Mouse (Mus musculus) intestine, embryonic 16.5 days (tissue): ENCODE results near the gene Ddo. TPM values are rescaled to one million over a fixed set of nuclear protein-coding genes. Genes with fewer than 3 reads are reported as not detected.

Experiments used
- ATAC-seq: fragments of 200-750 bp; cut with Nextera tagmentation; 2 replicates; pipeline ENCODE4 v1.8.0; 2017; ENCODE audit warnings: moderate TSS enrichment, moderate library complexity
- H3K27ac ChIP-seq: fragments of 300-500 bp; sonication (generic); 2 replicates; pipeline ENCODE4 v1.5.1; 2014; ENCODE audit warnings: mild to moderate bottlenecking, low read length
- H3K27me3 ChIP-seq: fragments of 300-500 bp; sonication (generic); replicated peaks from 2 replicates; pipeline ENCODE4 v1.6.1; 2014; ENCODE audit warnings: low read length, control low read depth, mixed read lengths; ENCODE audit not compliant: control insufficient read depth, insufficient read depth
- H3K36me3 ChIP-seq: fragments of 300-500 bp; sonication (generic); 2 replicates; pipeline ENCODE4 v1.6.1; 2014; ENCODE audit warnings: low read length, control low read depth; ENCODE audit not compliant: control insufficient read depth, insufficient read depth
- H3K4me1 ChIP-seq: fragments of 300-500 bp; sonication (generic); 2 replicates; pipeline ENCODE4 v1.6.1; 2014; ENCODE audit warnings: low read length, control low read depth, mixed read lengths; ENCODE audit not compliant: control insufficient read depth, insufficient read depth
- H3K4me2 ChIP-seq: fragments of 300-500 bp; sonication (generic); 2 replicates; pipeline ENCODE4 v1.6.1; 2014; ENCODE audit warnings: low read depth, low read length, control low read depth
- H3K4me3 ChIP-seq: fragments of 300-500 bp; sonication (generic); 2 replicates; pipeline ENCODE4 v1.5.1; 2014; ENCODE audit warnings: mild to moderate bottlenecking, low read length
- H3K9ac ChIP-seq: fragments of 300-500 bp; sonication (generic); 2 replicates; pipeline ENCODE4 v1.6.1; 2014; ENCODE audit warnings: low read depth, low read length
- H3K9me3 ChIP-seq: fragments of 300-500 bp; sonication (generic); 2 replicates; pipeline ENCODE4 v1.6.1; 2016; ENCODE audit warnings: low read length, control low read depth; ENCODE audit not compliant: control insufficient read depth
- WGBS: fragments of 180-500 bp; shearing (Covaris S2); extraction: QIAGEN DNeasy Blood & Tissue Kit; methylation state at CpG from one replicate; pipeline ENCODE4 v1.1.7; 2014; 5-methylcytosine and 5-hydroxymethylcytosine counted together
- polyA plus RNA-seq: library from polyadenylated mRNA; unstranded; fragments of >200 nt; fragmentation: Nextera tagmentation; extraction: Ambion mirVana; gene quantifications from 2 replicates; pipeline ENCODE4 v1.2.1, GENCODE M21; 2015

Ddo gene
- polyA plus RNA-seq, 1 experiment from 2014 or later, result 0.72 TPM

- no peak overlapping the region for H3K9ac ChIP-seq
- peaks cover 9% of the 10 kb centered on the region; the same call in 1 of the 2 replicates for H3K4me1 ChIP-seq
These were observed 1.1 kb downstream of the Ddo start for GRCm38 (mm10) chr10:40630961-40631360.

GRCm38 (mm10) chr10:40632087-40632486 lies 2.3 kb downstream of the Ddo start:
- no peak for ATAC-seq
- Histone ChIP-seq H3K9me3 (no peaks in the 10 kb centered on the region), H3K27me3 (no peaks in the 10 kb centered on the region), H3K4me2 (no peak overlapping the region), H3K9ac (no peak overlapping the region), H3K4me3 (no peak overlapping the region), H3K4me1 (peaks cover 9% of the 10 kb centered on the region; the same call in 1 of the 2 replicates), H3K27ac (no peak overlapping the region), H3K36me3 (no peaks in the 10 kb centered on the region)
- WGBS, result 92% methylated on average over 3 of the region's 3 CpGs

More at GRCm38 (mm10) chr10:40630961-40631360, 1.1 kb downstream of the Ddo start:
- Histone ChIP-seq H3K27ac (no peak overlapping the region), H3K36me3 (no peaks in the 10 kb centered on the region), H3K4me2 (no peak overlapping the region), H3K4me3 (no peak overlapping the region), H3K9me3 (no peaks in the 10 kb centered on the region), H3K27me3 (no peaks in the 10 kb centered on the region)
- 73% methylated on average over 9 of the region's 9 CpGs for WGBS
- no peak for ATAC-seq

DNA sequence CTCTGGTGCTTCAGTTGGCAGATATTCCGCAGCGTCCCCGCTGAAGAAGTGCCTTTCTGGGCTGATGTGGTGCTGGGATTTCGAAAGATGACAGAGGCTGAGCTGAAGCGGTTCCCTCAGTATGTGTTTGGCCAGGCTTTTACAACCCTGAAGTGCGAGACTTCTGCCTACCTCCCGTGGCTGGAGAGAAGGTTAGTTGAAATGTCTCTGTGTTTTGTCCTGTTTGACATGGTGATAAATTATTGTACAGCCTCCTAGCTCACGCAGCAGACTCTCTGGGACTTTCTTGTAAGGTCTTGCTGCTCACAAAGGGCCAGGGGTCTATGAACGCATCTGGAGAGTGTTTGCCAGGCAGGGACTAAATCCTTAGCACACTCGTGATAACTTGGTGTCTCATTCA lies 7.5 kb downstream of the Ddo start:
- WGBS, result 31% methylated on average over 10 of the region's 10 CpGs
- peaks cover 5% of the 10 kb centered on the region; the same call in 1 of the 2 replicates for H3K4me1 ChIP-seq
- no peaks in the 10 kb centered on the region for H3K36me3 ChIP-seq
- no peak overlapping the region for H3K4me2 ChIP-seq
- H3K4me3 ChIP-seq, result no peak overlapping the region
- ATAC-seq, result no peak
- H3K9ac ChIP-seq, result no peak overlapping the region
- no peak overlapping the region for H3K27ac ChIP-seq
- no peaks in the 10 kb centered on the region for H3K9me3 ChIP-seq
- H3K27me3 ChIP-seq, result no peaks in the 10 kb centered on the region

DNA sequence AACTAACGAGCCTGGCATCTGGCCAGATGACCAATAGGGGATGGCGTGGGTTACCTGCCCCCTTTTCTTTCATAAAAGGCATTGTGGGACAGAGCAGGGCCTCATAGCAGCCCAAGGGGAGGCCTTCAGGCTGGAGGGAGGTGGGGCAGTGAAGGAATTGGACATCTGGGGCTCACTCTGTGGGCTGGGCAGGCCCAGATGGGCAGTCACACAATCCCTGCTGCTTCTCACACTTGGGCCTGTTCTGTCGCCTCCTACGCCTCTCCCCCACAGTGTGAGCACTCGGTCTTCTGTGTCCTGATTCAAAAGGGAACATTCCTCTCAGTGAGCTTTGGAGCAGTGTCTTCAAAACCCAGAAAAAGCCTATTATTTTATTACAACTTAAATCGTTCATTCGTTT lies 8.5 kb downstream of the Ddo start:
- H3K27ac ChIP-seq, result no peak overlapping the region
- H3K9ac ChIP-seq, result no peak overlapping the region

GRCm38 (mm10) chr10:40638823-40639819 lies 9.3 kb downstream of the Ddo start:
- H3K4me3 ChIP-seq, result no peak overlapping the region
- no peaks in the 10 kb centered on the region for H3K27me3 ChIP-seq
- H3K27ac ChIP-seq, result no peak overlapping the region
- WGBS, result 60% methylated on average over 26 of the region's 26 CpGs
- no peaks in the 10 kb centered on the region for H3K9me3 ChIP-seq
- H3K36me3 ChIP-seq, result no peaks in the 10 kb centered on the region
- no peak overlapping the region for H3K9ac ChIP-seq
- ATAC-seq, result no peak
- H3K4me1 ChIP-seq, result peaks cover 5% of the 10 kb centered on the region; the same call in 1 of the 2 replicates
- H3K4me2 ChIP-seq, result no peak overlapping the region

More for the DNA sequence above, 8.5 kb downstream of the Ddo start:
- Histone ChIP-seq H3K27me3 (no peaks in the 10 kb centered on the region), H3K36me3 (no peaks in the 10 kb centered on the region), H3K4me1 (peaks cover 5% of the 10 kb centered on the region; the same call in 1 of the 2 replicates), H3K4me2 (no peak overlapping the region), H3K9me3 (no peaks in the 10 kb centered on the region), H3K4me3 (no peak overlapping the region)
- 61% methylated on average over 7 of the region's 7 CpGs for WGBS
- ATAC-seq, result no peak

- Histone ChIP-seq H3K9ac (no peak overlapping the region), H3K36me3 (no peaks in the 10 kb centered on the region), H3K4me3 (no peak overlapping the region), H3K27ac (no peak overlapping the region), H3K27me3 (no peaks in the 10 kb centered on the region), H3K4me2 (no peak overlapping the region), H3K4me1 (peaks cover 8% of the 10 kb centered on the region; the same call in 1 of the 2 replicates), H3K9me3 (no peaks in the 10 kb centered on the region)
- 80% methylated on average over 4 of the region's 4 CpGs for WGBS
- no peak for ATAC-seq
These were observed 10.6 kb downstream of the Ddo start for GRCm38 (mm10) chr10:40640406-40640805.

- H3K9ac ChIP-seq, result no peak overlapping the region
- H3K36me3 ChIP-seq, result no peaks in the 10 kb centered on the region
- no peak overlapping the region for H3K27ac ChIP-seq
- no peak overlapping the region for H3K4me2 ChIP-seq
- 87% methylated on average over 7 of the region's 7 CpGs for WGBS
- no peak for ATAC-seq
- no peaks in the 10 kb centered on the region for H3K27me3 ChIP-seq
- no peaks in the 10 kb centered on the region for H3K9me3 ChIP-seq
- H3K4me3 ChIP-seq, result no peak overlapping the region
- peaks cover 8% of the 10 kb centered on the region; the same call in 1 of the 2 replicates for H3K4me1 ChIP-seq
These were observed 12.1 kb downstream of the Ddo start for GRCm38 (mm10) chr10:40641901-40642300.

DNA sequence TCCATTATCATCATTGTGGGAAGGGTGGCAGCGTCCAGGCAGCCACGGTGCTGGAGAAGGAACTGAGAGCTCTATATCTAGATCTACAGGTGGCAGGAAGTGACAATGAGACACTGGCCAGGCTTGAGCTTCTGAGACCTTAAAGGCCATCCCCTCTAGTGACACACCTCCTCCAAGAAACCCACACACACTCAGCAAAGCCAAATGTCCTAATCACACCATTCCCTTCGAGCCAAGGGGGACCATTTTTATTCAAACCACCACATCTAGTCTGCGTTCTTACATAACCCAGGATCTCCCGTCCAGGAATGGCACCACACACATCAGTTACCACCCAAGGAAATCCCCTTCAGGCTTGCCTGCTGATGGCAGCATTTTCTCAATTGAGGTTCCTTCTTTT lies 13.3 kb downstream of the Ddo start:
- WGBS, result 82% methylated on average over 5 of the region's 5 CpGs
- Histone ChIP-seq H3K27ac (no peak overlapping the region), H3K27me3 (no peaks in the 10 kb centered on the region), H3K4me1 (peaks cover 5% of the 10 kb centered on the region; the same call in 1 of the 2 replicates), H3K9ac (no peak overlapping the region), H3K36me3 (no peaks in the 10 kb centered on the region), H3K4me3 (no peak overlapping the region), H3K4me2 (no peak overlapping the region), H3K9me3 (no peaks in the 10 kb centered on the region)
- no peak for ATAC-seq

DNA sequence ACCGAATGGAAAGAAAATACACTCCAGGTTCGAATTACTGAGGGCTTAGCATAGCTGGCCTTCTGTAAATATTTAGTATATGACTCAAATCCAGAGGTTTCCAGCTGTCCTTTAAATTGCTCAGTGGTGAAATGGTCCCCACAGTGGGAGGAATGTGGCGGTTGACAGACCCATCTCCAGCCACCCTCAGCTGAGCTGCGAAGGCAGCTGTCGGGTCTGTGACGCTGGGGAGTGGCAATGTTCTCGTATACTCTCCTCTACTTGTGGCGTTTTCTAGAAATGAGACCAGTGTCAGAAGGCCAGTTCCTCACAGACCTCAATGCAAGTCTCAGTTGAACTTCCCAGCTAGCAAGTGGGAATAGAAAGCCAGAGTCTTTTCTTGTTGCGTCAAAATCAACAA lies 14.6 kb downstream of the Ddo start:
- Histone ChIP-seq H3K9ac (no peak overlapping the region), H3K9me3 (no peaks in the 10 kb centered on the region), H3K4me3 (no peak overlapping the region), H3K36me3 (no peaks in the 10 kb centered on the region), H3K4me1 (0 out of 2 replicates have a peak, but pooled peaks cover 3% of the 10 kb centered on the region), H3K27me3 (no peaks in the 10 kb centered on the region), H3K27ac (no peak overlapping the region), H3K4me2 (no peak overlapping the region)
- ATAC-seq, result no peak
- WGBS, result 50% methylated on average over 9 of the region's 9 CpGs
